12 mouse cellular contexts compared by ENCODE assay signal in the genomic region with DNA sequence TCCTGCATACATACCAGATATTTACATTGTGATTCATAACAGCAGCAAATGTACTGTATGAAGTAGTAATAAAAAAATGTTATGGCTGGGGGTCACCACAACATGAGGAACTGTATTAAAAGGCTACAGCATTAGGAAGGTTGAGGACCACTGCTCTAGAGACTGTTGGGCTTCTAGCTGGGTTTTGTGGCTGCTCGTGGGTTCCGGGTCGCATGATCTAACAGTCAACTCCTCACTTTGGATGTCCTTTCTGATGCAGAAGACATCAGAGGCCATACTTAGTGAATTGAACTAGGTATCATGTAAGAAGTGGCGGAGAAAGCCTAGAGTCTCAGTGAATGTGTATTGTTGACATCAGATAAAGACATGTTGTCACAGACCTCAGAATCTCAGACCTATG. TPM values are rescaled to one million over a fixed set of nuclear protein-coding genes. Genes with fewer than 3 reads are reported as not detected.
DNase-seq lines count a peak whose midpoint lies in the region.
"Had no signal": no experiment of that assay in that cellular context is flagged by ENCODE, and none has a peak within 500 bp of the region (broad histone marks: within the 10 kb centered on the region; RNA-seq: fewer than 3 reads in every experiment).

No protein-coding gene starts in this region.

- peak; percentile 7 for DNase-seq in NIH3T3 (ENCODE audit: low read depth)
- DNase-seq in embryo, embryonic 10 days (ENCODE audit: low spot score): peak; percentile 4
- peak; percentile 52 to 59 for DNase-seq in gastrocnemius, postnatal 4 days (ENCODE audit: low spot score in 2 of 2)
- DNase-seq in kidney, postnatal 14 days: peak; percentile 50
- DNase-seq in right cerebral cortex, postnatal 10 days (ENCODE audit: low spot score in 2 of 2): peak; percentile 43 to 61
- DNase-seq in thymus, postnatal 14 days: peak; percentile 36
- peak; percentile 54 for DNase-seq in urinary bladder, postnatal 25 days (ENCODE audit: low spot score)

RNA-seq across cellular contexts. Expression of a gene that starts 19.9 kb away (rescaled TPM):
- under 1 TPM; 0.26 to 0.47 TPM for total RNA-seq in gastrocnemius, postnatal 4 days (2021)
- total RNA-seq: granulocyte monocyte progenitor cell, adult 5-6 weeks; heart, postnatal 4 days; layer of hippocampus, postnatal 10 days; megakaryocyte, adult 5-6 weeks; neutrophil, adult 5-6 weeks had no signal

Comparison
In these comparisons a context has a peak if more than half of its experiments do, and no peak if none do; other contexts are left out.
1. Peak in every context shown above with its lines: DNase-seq.
2. DNase-seq: peak in every context shown above with its lines; median percentile 56 in gastrocnemius, postnatal 4 days; 54 in urinary bladder, postnatal 25 days; 52 in right cerebral cortex, postnatal 10 days; 50 in kidney, postnatal 14 days; 36 in thymus, postnatal 14 days; 7 in NIH3T3; 4 in embryo, embryonic 10 days.